Comparison of ENCODE assay signal across 11 mouse cellular contexts in genomic region chr11:22437851-22438215, GRCm38 (mm10).
DNase-seq lines count a peak whose midpoint lies in the region; ATAC-seq lines count a peak whose summit lies in the region.
"Had no signal": no experiment of that assay in that cellular context is flagged by ENCODE, and none has a peak within 500 bp of the region (broad histone marks: within the 10 kb centered on the region; RNA-seq: fewer than 3 reads in every experiment).

No protein-coding gene starts in this region.

- H3K27me3 ChIP-seq in midbrain, embryonic 13.5 days = no peaks in the 10 kb centered on the region
- no peaks in the 10 kb centered on the region for H3K27me3 ChIP-seq in midbrain, embryonic 16.5 days (ENCODE audit: control insufficient read depth, insufficient read depth, low read depth, low read length)

- ATAC-seq in midbrain, embryonic 13.5 days = peak; percentile 37; the same call in 1 of the 2 replicates
- ATAC-seq in midbrain, embryonic 16.5 days = no peak

- 90% methylated on average over 5 of the region's 5 CpGs for WGBS in midbrain, embryonic 13.5 days
- 83% methylated on average over 5 of the region's 5 CpGs for WGBS in midbrain, embryonic 16.5 days
- WGBS in large intestine, adult 2 months = 22% methylated on average over 5 of the region's 5 CpGs

- H3K4me3 ChIP-seq in midbrain, embryonic 13.5 days (replicated peaks) = no peak overlapping the region
- H3K4me3 ChIP-seq in midbrain, embryonic 16.5 days (ENCODE audit: low read depth, low read length) = no peak overlapping the region
- H3K4me3 ChIP-seq: forebrain, embryonic 10.5 days; midbrain, embryonic 10.5 days had no signal

- DNase-seq in adrenal gland, postnatal 14 days = peak; percentile 6
- no peak for DNase-seq in adrenal gland, postnatal 4 days (ENCODE audit: low spot score in 2 of 2)
- DNase-seq in large intestine, adult 2 months (ENCODE audit: low read depth, low spot score) = peak; percentile 57
- DNase-seq in spleen, postnatal 14 days (ENCODE audit: low spot score in 2 of 2) = no peak
- no peak for DNase-seq in embryo, embryonic 11 days
- no peak for DNase-seq in layer of hippocampus, adult 18-20 months (ENCODE audit: low spot score in 2 of 2)
- DNase-seq: thymus, postnatal 4 days had no signal

- no peak overlapping the region for H3K4me2 ChIP-seq in midbrain, embryonic 13.5 days (replicated peaks)
- H3K4me2 ChIP-seq in midbrain, embryonic 16.5 days (ENCODE audit: low read length) = no peak overlapping the region

- H3K9me3 ChIP-seq in midbrain, embryonic 13.5 days = no peaks in the 10 kb centered on the region
- no peaks in the 10 kb centered on the region for H3K9me3 ChIP-seq in midbrain, embryonic 16.5 days (replicated peaks; ENCODE audit: control insufficient read depth, low read length, poor library complexity, severe bottlenecking)
- H3K9me3 ChIP-seq: forebrain, embryonic 10.5 days; midbrain, embryonic 10.5 days had no signal

- 0 out of 2 replicates have a peak, but pooled peaks cover 5% of the 10 kb centered on the region for H3K4me1 ChIP-seq in midbrain, embryonic 13.5 days (replicated peaks)
- H3K4me1 ChIP-seq in midbrain, embryonic 16.5 days (ENCODE audit: control insufficient read depth, insufficient read depth, low read length) = peaks cover 2% of the 10 kb centered on the region; the same call in 1 of the 2 replicates
- H3K4me1 ChIP-seq: forebrain, embryonic 10.5 days; midbrain, embryonic 10.5 days had no signal

- H3K27ac ChIP-seq in midbrain, embryonic 13.5 days = no peak overlapping the region
- H3K27ac ChIP-seq in midbrain, embryonic 16.5 days (ENCODE audit: low read length) = no peak overlapping the region; the same call in 1 of the 2 replicates
- H3K27ac ChIP-seq: forebrain, embryonic 10.5 days; midbrain, embryonic 10.5 days had no signal

- no peaks in the 10 kb centered on the region for H3K36me3 ChIP-seq in midbrain, embryonic 13.5 days
- no peaks in the 10 kb centered on the region for H3K36me3 ChIP-seq in midbrain, embryonic 16.5 days (ENCODE audit: control insufficient read depth, insufficient read depth, low read length)
- H3K36me3 ChIP-seq: forebrain, embryonic 10.5 days; midbrain, embryonic 10.5 days had no signal

- no peak overlapping the region for H3K9ac ChIP-seq in midbrain, embryonic 13.5 days (replicated peaks)
- H3K9ac ChIP-seq in midbrain, embryonic 16.5 days (ENCODE audit: low read depth, low read length) = no peak overlapping the region

Comparison
In these comparisons a context has a peak if more than half of its experiments do, and no peak if none do; other contexts are left out.
1. DNase-seq: peak in adrenal gland, postnatal 14 days (single experiment) and large intestine, adult 2 months (single experiment); none in adrenal gland, postnatal 4 days (0 of 2), spleen, postnatal 14 days (0 of 2), embryo, embryonic 11 days (single experiment) and layer of hippocampus, adult 18-20 months (0 of 2).